Mouse (Mus musculus) thymus, postnatal 10 days (tissue): Measurements from ENCODE around the gene Cmas.

ENCODE experiments used
- DNase-seq, 2 experiments: peaks; one replicate each; pipeline ENCODE4 v3.0.0; 2021; ENCODE audit warnings: low spot score in 2 of 2

Cmas gene

GRCm38 (mm10) chr6:142756507-142757333 is at the start of gene Cmas:
TSS of gene Cmas (plus strand) at chr6:142756686.
- DNase-seq: peak; percentile 90 to 91

GRCm38 (mm10) chr6:142706688-142707087 is 49.8 kb upstream of the Cmas start:
- peak in 1 of 2 experiments; percentile 16 for DNase-seq

GRCm38 (mm10) chr6:142708369-142708768 is 48.1 kb upstream of the Cmas start:
- no peak for DNase-seq

- DNase-seq: no peak
These were observed 45.8 kb upstream of the Cmas start for GRCm38 (mm10) chr6:142710690-142711089.

GRCm38 (mm10) chr6:142711106-142711505 is 45.4 kb upstream of the Cmas start:
- DNase-seq: no peak

- no peak for DNase-seq
These were observed 41.5 kb upstream of the Cmas start for GRCm38 (mm10) chr6:142715026-142715425.

- DNase-seq: no peak
These were observed 39.3 kb upstream of the Cmas start for GRCm38 (mm10) chr6:142717186-142717585.

- no peak for DNase-seq
These were observed 38.3 kb upstream of the Cmas start for GRCm38 (mm10) chr6:142718167-142718566.

- no peak for DNase-seq
These were observed 35.8 kb upstream of the Cmas start for GRCm38 (mm10) chr6:142720641-142721040.

GRCm38 (mm10) chr6:142721731-142722130 is 34.8 kb upstream of the Cmas start:
- DNase-seq: no peak

- no peak for DNase-seq
These were observed 30.5 kb upstream of the Cmas start for GRCm38 (mm10) chr6:142726032-142726431.

GRCm38 (mm10) chr6:142732567-142733290 is 23.8 kb upstream of the Cmas start:
- no peak for DNase-seq

- DNase-seq: peak in 1 of 2 experiments; percentile 63
These were observed 21.0 kb upstream of the Cmas start for GRCm38 (mm10) chr6:142735302-142736005.

GRCm38 (mm10) chr6:142738225-142738624 is 18.3 kb upstream of the Cmas start:
- DNase-seq: no peak

- DNase-seq: no peak
These were observed 17.8 kb upstream of the Cmas start for GRCm38 (mm10) chr6:142738637-142739036.

GRCm38 (mm10) chr6:142741763-142742162 is 14.7 kb upstream of the Cmas start:
- DNase-seq: no peak

GRCm38 (mm10) chr6:142743193-142743592 is 13.3 kb upstream of the Cmas start:
- DNase-seq: no peak

- DNase-seq: no peak
These were observed 11.0 kb upstream of the Cmas start for GRCm38 (mm10) chr6:142745484-142745883.

- DNase-seq: no peak
These were observed 9.7 kb upstream of the Cmas start for GRCm38 (mm10) chr6:142746765-142747164.

- no peak for DNase-seq
These were observed 9.3 kb upstream of the Cmas start for GRCm38 (mm10) chr6:142747165-142747564.

- DNase-seq: no peak
These were observed 8.3 kb upstream of the Cmas start for GRCm38 (mm10) chr6:142748057-142748708.

GRCm38 (mm10) chr6:142751365-142751764 is 5.1 kb upstream of the Cmas start:
- no peak for DNase-seq
